Comparison of ENCODE assay signal across 8 mouse cellular contexts in genomic region chr3:101711594-101712171, GRCm38 (mm10).
DNase-seq lines count a peak whose midpoint lies in the region; ATAC-seq and TF ChIP-seq lines count a peak whose summit lies in the region.

No protein-coding gene starts in this region.

- H3K4me1 ChIP-seq in heart, adult 2 months (ENCODE audit: control insufficient read depth, insufficient read depth, low read length): peaks cover 11% of the 10 kb centered on the region
- peaks cover 24% of the 10 kb centered on the region for H3K4me1 ChIP-seq in kidney, embryonic 14.5 days (ENCODE audit: control insufficient read depth, insufficient read depth, low read length)
- H3K4me1 ChIP-seq in midbrain, embryonic 12.5 days: peaks cover 27% of the 10 kb centered on the region

- H3K36me3 ChIP-seq in heart, adult 2 months (ENCODE audit: control insufficient read depth, insufficient read depth, low read length): no peaks in the 10 kb centered on the region
- no peaks in the 10 kb centered on the region for H3K36me3 ChIP-seq in kidney, embryonic 14.5 days (ENCODE audit: control insufficient read depth, insufficient read depth, low read length)
- H3K36me3 ChIP-seq in midbrain, embryonic 12.5 days: no peaks in the 10 kb centered on the region

- H3K9me3 ChIP-seq in kidney, embryonic 14.5 days (ENCODE audit: control insufficient read depth, low read length): no peaks in the 10 kb centered on the region
- no peaks in the 10 kb centered on the region for H3K9me3 ChIP-seq in midbrain, embryonic 12.5 days

- 19% methylated on average over 11 of the region's 11 CpGs for WGBS in heart, adult 2 months
- WGBS in kidney, embryonic 14.5 days: 15% methylated on average over 11 of the region's 11 CpGs
- WGBS in midbrain, embryonic 12.5 days: 8% methylated on average over 11 of the region's 11 CpGs

- ATAC-seq in common myeloid progenitor, adult 5-6 weeks (replicated peaks; ENCODE audit: low read depth, poor library complexity, severe bottlenecking): peak; percentile 81
- ATAC-seq in kidney, embryonic 14.5 days (ENCODE audit: low FRiP score, low TSS enrichment): peak; percentile 34; the same call in 1 of the 2 replicates
- peak; percentile 65 for ATAC-seq in midbrain, embryonic 12.5 days (ENCODE audit: low FRiP score, low read depth)

- 0 out of 2 replicates have a peak overlapping the region, but pooled peaks have one; percentile 27 for H3K9ac ChIP-seq in heart, adult 2 months (ENCODE audit: low read depth, low read length)
- no peak overlapping the region for H3K9ac ChIP-seq in kidney, embryonic 14.5 days (ENCODE audit: low read depth, low read length)
- H3K9ac ChIP-seq in midbrain, embryonic 12.5 days (replicated peaks): 0 out of 2 replicates have a peak overlapping the region, but pooled peaks have one; percentile 16

- H3K27ac ChIP-seq in heart, adult 2 months: peak overlapping the region; percentile 56
- H3K27ac ChIP-seq in kidney, embryonic 14.5 days (ENCODE audit: low read depth, low read length): peak overlapping the region; percentile 69; the same call in 1 of the 2 replicates
- peak overlapping the region; percentile 70 for H3K27ac ChIP-seq in midbrain, embryonic 12.5 days (replicated peaks)

- H3K4me3 ChIP-seq in heart, adult 2 months: no peak overlapping the region
- no peak overlapping the region for H3K4me3 ChIP-seq in kidney, embryonic 14.5 days (ENCODE audit: low read length)
- no peak overlapping the region for H3K4me3 ChIP-seq in midbrain, embryonic 12.5 days

- peak; percentile 64 for DNase-seq in ES-CJ7 (ENCODE audit: low read depth, low spot score)
- DNase-seq in heart, adult 2 months: peak; percentile 58 to 64
- DNase-seq in right cerebral cortex, adult 2 months (ENCODE audit: low spot score in 2 of 2): no peak
- DNase-seq in left cerebral cortex, adult 11 months (ENCODE audit: low spot score): no peak
- no peak for DNase-seq in adrenal gland, adult 2 months

- H3K79me2 ChIP-seq in heart, adult 2 months (replicated peaks; ENCODE audit: control insufficient read depth, insufficient read depth, low read length): no peaks in the 10 kb centered on the region

- peak; percentile 18; the same call in 1 of the 2 replicates for TF ChIP-seq EP300 in heart, adult 2 months (IDR thresholded peaks at IDR 0.05; ENCODE audit: insufficient read depth, low read depth, low read length)

- intact Hi-C loops in heart, adult 2 months (cut with DNase I): loop anchor here (5.0 kb wide), 1 partner anchor 96 kb away; no protein-coding TSS in a partner anchor

- H3K27me3 ChIP-seq in heart, adult 2 months (ENCODE audit: control insufficient read depth, insufficient read depth, low read length): no peaks in the 10 kb centered on the region
- no peaks in the 10 kb centered on the region for H3K27me3 ChIP-seq in kidney, embryonic 14.5 days (ENCODE audit: control insufficient read depth, insufficient read depth, low read length)
- H3K27me3 ChIP-seq in midbrain, embryonic 12.5 days: no peaks in the 10 kb centered on the region

- TF ChIP-seq POLR2A in heart, adult 2 months (IDR thresholded peaks at IDR 0.05; ENCODE audit: insufficient read depth, low read depth, low read length): no peak

- no peak for TF ChIP-seq CTCF in heart, adult 2 months (IDR thresholded peaks at IDR 0.05)

- H3K4me2 ChIP-seq in kidney, embryonic 14.5 days (replicated peaks; ENCODE audit: low read depth, low read length): no peak overlapping the region
- no peak overlapping the region for H3K4me2 ChIP-seq in midbrain, embryonic 12.5 days (replicated peaks)

Comparison
In these comparisons a context has a peak if more than half of its experiments do, and no peak if none do; other contexts are left out.
1. DNase-seq: peak in ES-CJ7 (single experiment) and heart, adult 2 months (2 of 2); none in right cerebral cortex, adult 2 months (0 of 2), left cerebral cortex, adult 11 months (single experiment) and adrenal gland, adult 2 months (single experiment).
2. Peak in every context shown above with its lines, with median percentiles within 50 percentile points of each other: ATAC-seq and H3K27ac ChIP-seq.